Mouse (Mus musculus) B cell, adult 62 days (primary cell): ENCODE measurements around the gene Ptcd2. TPM values are rescaled to one million over a fixed set of nuclear protein-coding genes. Genes with fewer than 3 reads are reported as not detected.

Source experiments
- total RNA-seq: library from RNA; stranded (reverse); gene quantifications from 4 replicates; pipeline ENCODE4 v1.2.4, GENCODE M21; 2023

The Ptcd2 gene
- total RNA-seq, result 31.0 to 33.3 TPM (median 32.6 TPM) in 4 replicates

GRCm38 (mm10) chr13:99344599-99345575 is at the start of gene Ptcd2, which contains the start of gene Mrps27:
TSS of gene Ptcd2 (minus strand) at chr13:99344705.
TSS of gene Mrps27 (plus strand) at chr13:99344786.

Other genes starting within 250 kb of the Ptcd2 start
- 0.21 to 0.56 TPM (median 0.44 TPM) in 4 replicates for gene Zfp366, start 159.9 kb downstream of the Ptcd2 start, total RNA-seq
- 13.1 to 15.1 TPM (median 14.1 TPM) in 4 replicates for gene Mrps27, start 81 bp upstream of the Ptcd2 start, total RNA-seq
- gene Map1b, start 171.8 kb upstream of the Ptcd2 start, total RNA-seq, result not detected in 4 replicates